ENCODE assay signal across 8 mouse cellular contexts in genomic region chr5:24447624-24448298, GRCm38 (mm10). TPM values are rescaled to one million over a fixed set of nuclear protein-coding genes. Genes with fewer than 3 reads are reported as not detected.
DNase-seq lines count a peak whose midpoint lies in the region; ATAC-seq and TF ChIP-seq lines count a peak whose summit lies in the region.

Tmub1 (minus strand) TSS chr5:24447854.

- ATAC-seq in hindbrain, embryonic 11.5 days (ENCODE audit: low FRiP score), result peak; percentile 53
- peak; percentile 59 for ATAC-seq in lung, postnatal 0 days

- 3% methylated on average over 32 of the region's 34 CpGs for WGBS in hindbrain, embryonic 11.5 days
- WGBS in lung, postnatal 0 days, result 2% methylated on average over 33 of the region's 34 CpGs

- peak within 1 kb of the TSS; percentile 18; the same call in 1 of the 2 replicates for H3K27ac ChIP-seq in hindbrain, embryonic 11.5 days (ENCODE audit: low read depth, low read length)
- H3K27ac ChIP-seq in lung, postnatal 0 days (ENCODE audit: low read length), result peak within 1 kb of the TSS; percentile 47; the same call in 1 of the 2 replicates

- H3K4me3 ChIP-seq in hindbrain, embryonic 11.5 days (ENCODE audit: low read depth, low read length), result peak within 1 kb of the TSS; percentile 52
- H3K4me3 ChIP-seq in lung, postnatal 0 days (ENCODE audit: low read depth, low read length), result peak within 1 kb of the TSS; percentile 52

- peak within 1 kb of the TSS; percentile 65 for H3K9ac ChIP-seq in hindbrain, embryonic 11.5 days (ENCODE audit: low read depth, low read length)
- H3K9ac ChIP-seq in lung, postnatal 0 days (replicated peaks; ENCODE audit: low read depth), result peak within 1 kb of the TSS; percentile 44; the same call in 1 of the 2 replicates

- H3K27me3 ChIP-seq in hindbrain, embryonic 11.5 days (ENCODE audit: control insufficient read depth, insufficient read depth, low read length), result no peaks in the 10 kb centered on the region; the same call in 1 of the 2 replicates
- no peaks in the 10 kb centered on the region for H3K27me3 ChIP-seq in lung, postnatal 0 days (replicated peaks; ENCODE audit: insufficient read depth, low read length)

- TF ChIP-seq EP300 in lung, postnatal 0 days (IDR thresholded peaks at IDR 0.05), result no peak

- H3K36me3 ChIP-seq in hindbrain, embryonic 11.5 days (ENCODE audit: control insufficient read depth, insufficient read depth, low read length), result no peaks in the 10 kb centered on the region
- H3K36me3 ChIP-seq in lung, postnatal 0 days (ENCODE audit: insufficient read depth, low read length), result no peaks in the 10 kb centered on the region

- peak within 1 kb of the TSS; percentile 74 for H3K4me2 ChIP-seq in hindbrain, embryonic 11.5 days (replicated peaks; ENCODE audit: low read depth, low read length)
- H3K4me2 ChIP-seq in lung, postnatal 0 days (replicated peaks; ENCODE audit: low read depth, low read length), result peak within 1 kb of the TSS; percentile 76

- DNase-seq in MN1 (ENCODE audit: low spot score), result peak; percentile 86
- peak; percentile 87 for DNase-seq in cerebellum, adult 9-10 months
- DNase-seq in frontal cortex, postnatal 10 days (ENCODE audit: low spot score in 2 of 2), result peak; percentile 77 to 83
- DNase-seq in hindbrain, embryonic 11.5 days (ENCODE audit: low spot score), result peak; percentile 87
- peak; percentile 79 to 83 for DNase-seq in layer of hippocampus, postnatal 10 days (ENCODE audit: low spot score in 2 of 2)
- DNase-seq in lung, postnatal 0 days (ENCODE audit: low spot score), result peak; percentile 89
- DNase-seq in ovary, postnatal 14 days (ENCODE audit: low spot score), result peak; percentile 75
- peak; percentile 91 for DNase-seq in thymus, postnatal 14 days

- H3K4me1 ChIP-seq in hindbrain, embryonic 11.5 days (replicated peaks; ENCODE audit: control insufficient read depth, insufficient read depth, low read length), result peaks cover 13% of the 10 kb centered on the region
- H3K4me1 ChIP-seq in lung, postnatal 0 days (ENCODE audit: insufficient read depth, low read depth, low read length), result peaks cover 18% of the 10 kb centered on the region

- H3K9me3 ChIP-seq in hindbrain, embryonic 11.5 days (ENCODE audit: control insufficient read depth, low read length), result no peaks in the 10 kb centered on the region
- no peaks in the 10 kb centered on the region for H3K9me3 ChIP-seq in lung, postnatal 0 days (ENCODE audit: low read length)

- TF ChIP-seq CTCF in lung, postnatal 0 days (IDR thresholded peaks at IDR 0.05), result no peak

RNA-seq across cellular contexts. Expression of gene Tmub1, which starts in this region (rescaled TPM):
- polyA plus RNA-seq in hindbrain, embryonic 11.5 days (2014; fragmentation: Nextera tagmentation; extraction: Ambion mirVana), result 30.0 and 33.6 TPM in 2 replicates
- 10 to 100 TPM; 24.1 to 26.4 TPM for total RNA-seq in layer of hippocampus, postnatal 10 days (2021)
- 16.6 and 17.7 TPM in 2 replicates for polyA plus RNA-seq in lung, postnatal 0 days (2015; fragmentation: Nextera tagmentation; extraction: Ambion mirVana)

Comparison
In these comparisons a context has a peak if more than half of its experiments do, and no peak if none do; other contexts are left out.
1. Peak in every context shown above with its lines: DNase-seq, ATAC-seq, H3K4me3 ChIP-seq and H3K27ac ChIP-seq.